Mouse (Mus musculus) left cerebral cortex, adult 9 months (tissue): ENCODE data around the gene Scn1b.

Experiments
- DNase-seq, 2 experiments: peaks; one replicate each; pipeline ENCODE4 v3.0.0; 2022; ENCODE audit warnings: low spot score in 2 of 2

Scn1b gene

GRCm38 (mm10) chr7:31126851-31127724 is at the start of gene Scn1b:
Gene Scn1b, minus strand, starts transcription at chr7:31127003.
- DNase-seq = peak in 1 of 2 experiments; percentile 71

DNA sequence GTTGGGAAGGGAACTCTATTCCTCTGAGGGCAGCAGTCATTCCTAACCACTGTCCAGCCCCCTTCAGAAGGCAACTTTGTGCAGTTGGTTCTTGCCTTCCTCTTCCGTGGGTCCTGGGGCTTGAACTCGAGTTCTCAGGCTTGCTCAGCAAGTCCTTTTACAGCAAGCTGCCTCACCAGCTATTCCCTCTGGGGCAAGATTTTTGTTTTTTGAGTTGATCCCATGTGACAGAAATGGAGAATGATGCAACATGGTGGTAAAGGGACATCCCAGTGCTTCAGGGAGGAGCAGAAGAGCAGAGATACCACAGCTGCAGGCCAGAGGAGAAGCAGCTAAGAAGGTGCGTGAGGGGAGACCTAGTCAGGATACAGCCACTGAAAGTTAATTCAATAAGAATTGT is 48.3 kb upstream of the Scn1b start:
- DNase-seq = no peak

- no peak for DNase-seq
Measured at GRCm38 (mm10) chr7:31174466-31174865, 47.7 kb upstream of the Scn1b start.

DNA sequence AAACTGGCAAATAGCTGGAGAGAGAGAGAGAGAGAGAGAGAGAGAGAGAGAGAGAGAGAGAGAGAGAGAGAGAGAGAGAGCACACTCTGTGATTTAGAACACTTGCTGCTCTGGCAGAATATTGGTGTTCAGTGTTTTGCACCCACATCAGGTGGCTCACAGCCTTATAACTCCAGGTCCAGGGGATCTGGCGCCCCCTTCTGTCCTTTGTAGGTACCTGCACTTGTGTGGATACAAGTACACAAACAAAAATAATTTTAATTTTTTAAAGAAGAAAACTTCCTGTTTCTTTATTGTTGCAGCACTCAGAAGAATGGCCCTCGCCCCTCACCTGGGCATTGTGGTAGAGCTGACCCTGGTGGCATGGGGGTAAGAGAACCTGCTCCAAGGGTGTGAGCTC is 45.4 kb upstream of the Scn1b start:
- peak in 1 of 2 experiments; percentile 35 for DNase-seq

GRCm38 (mm10) chr7:31170520-31170919 is 43.7 kb upstream of the Scn1b start:
- no peak for DNase-seq

DNA sequence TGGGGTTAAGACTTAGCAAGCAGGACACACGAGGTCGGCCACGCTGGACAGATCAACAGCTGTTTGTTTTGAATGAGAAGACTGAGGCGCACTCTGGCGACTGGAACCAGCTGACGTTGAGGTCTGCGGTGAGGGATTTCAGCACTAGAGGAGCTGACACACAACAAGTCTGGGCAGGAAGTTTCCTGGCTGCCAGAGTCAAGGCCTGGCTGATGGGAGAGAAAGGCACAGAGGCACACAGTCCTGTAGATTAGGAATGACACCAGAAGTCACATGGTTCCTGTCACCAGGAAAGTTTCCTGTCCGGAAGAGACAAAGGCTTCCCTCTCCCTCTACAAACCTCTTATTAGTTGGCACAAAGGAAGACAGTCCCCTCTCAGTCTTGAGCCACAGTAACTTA is 41.6 kb upstream of the Scn1b start:
- DNase-seq = no peak

- DNase-seq = no peak
Measured at GRCm38 (mm10) chr7:31164748-31165147, 37.9 kb upstream of the Scn1b start.

- DNase-seq = no peak
Measured at GRCm38 (mm10) chr7:31163666-31164577, 37.1 kb upstream of the Scn1b start.

DNA sequence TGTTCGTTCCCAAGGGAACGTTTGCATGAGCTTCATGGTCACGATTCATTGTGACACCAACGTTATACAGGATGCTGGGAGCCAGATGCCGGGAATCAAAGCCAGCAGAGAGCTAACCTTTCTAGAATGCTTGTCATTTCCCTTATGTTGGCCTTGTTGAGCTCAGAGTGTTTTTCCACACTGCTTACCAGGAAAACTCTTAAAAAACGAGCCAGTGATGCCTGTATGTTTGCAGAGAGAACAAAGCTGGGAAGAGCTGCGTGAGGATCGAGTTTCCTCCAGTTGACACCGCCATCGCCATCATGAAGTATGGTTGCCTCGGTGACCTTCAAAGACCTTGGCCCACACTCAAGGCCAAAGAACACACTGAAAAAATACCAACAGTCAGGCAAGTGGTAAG is 35.5 kb upstream of the Scn1b start:
- DNase-seq = no peak

- no peak for DNase-seq
Measured at GRCm38 (mm10) chr7:31161831-31162230, 35.0 kb upstream of the Scn1b start.

DNA sequence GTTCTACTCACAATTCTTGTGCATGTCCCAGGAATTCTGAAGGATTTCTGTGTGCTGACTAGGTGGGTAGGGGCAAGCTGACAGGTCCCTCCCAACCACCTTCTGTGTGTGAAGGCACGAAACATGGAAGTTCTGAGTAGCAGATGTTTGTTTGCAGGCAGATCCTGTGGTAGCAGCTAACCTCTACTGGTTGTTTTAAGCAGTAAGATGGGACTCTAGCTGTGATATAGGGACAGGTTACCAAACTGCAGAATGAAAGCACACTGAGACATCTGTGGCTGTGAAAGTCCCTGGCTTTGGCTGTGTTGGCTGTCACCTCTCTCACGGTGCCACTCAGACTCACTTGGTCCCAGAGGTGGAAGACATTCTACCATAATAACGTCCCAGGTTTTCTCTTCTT is 34.4 kb upstream of the Scn1b start:
- no peak for DNase-seq

DNA sequence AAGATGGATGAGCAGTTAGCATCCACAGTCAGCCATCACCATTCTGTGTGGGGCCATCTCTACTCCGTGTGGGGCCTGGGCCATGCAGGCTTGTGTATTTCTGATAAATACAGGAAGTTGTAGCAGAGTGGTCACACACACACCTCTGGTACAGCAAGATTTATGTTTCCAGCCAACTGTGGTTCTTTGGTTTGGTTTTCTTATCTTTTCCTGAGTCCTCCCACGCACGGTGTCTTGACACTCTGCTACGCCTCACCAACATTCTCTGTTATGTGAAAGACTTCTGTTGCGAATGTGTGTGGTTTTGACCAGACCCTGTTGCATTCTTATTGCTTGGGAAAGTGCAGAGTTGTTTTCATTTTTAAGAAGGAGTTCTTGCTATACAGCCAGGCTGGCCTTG is 34.0 kb upstream of the Scn1b start:
- no peak for DNase-seq

DNA sequence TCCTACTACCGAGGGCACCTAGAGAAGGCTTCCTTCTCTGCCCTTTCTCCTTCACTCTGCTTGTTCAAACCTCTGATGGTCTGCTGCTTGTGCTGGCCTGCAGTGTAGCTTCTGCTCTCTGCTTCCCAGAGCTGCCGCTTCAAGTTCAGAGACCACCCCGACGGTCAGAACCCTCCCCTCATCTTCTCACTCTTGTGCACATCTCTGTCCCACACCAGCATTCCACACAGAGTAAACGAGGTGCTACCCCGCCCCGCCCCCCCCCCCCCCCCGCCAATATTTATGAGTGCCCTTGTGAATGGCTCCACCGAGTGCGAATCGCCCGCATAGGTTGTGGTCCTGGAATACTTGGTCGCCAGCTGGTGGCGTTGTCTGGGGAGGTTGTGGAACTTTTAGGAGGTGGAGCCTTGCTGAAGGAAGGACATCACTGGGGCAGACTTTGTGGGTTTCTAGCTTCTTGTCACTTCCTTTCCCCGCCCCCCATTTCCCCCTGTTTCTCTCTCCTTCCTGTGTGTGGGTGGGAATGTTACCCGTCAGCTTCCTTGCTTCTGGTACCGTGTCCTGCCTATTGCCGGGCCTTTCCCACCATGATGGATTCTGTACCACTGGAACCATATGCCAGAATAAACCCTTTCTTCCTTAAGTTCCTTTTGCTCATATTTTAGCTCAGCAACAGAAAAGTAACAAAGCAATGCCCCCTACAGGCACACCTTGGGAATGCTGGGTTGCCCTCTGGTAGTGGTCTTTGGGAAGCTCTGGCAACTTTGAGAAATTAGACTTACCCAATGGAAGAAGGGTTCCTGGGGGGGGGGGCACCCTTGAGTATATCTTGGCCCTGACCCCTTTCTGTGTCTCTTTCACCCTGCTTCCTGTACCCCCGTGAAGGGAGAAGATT is 29.5 kb upstream of the Scn1b start:
- no peak for DNase-seq

DNA sequence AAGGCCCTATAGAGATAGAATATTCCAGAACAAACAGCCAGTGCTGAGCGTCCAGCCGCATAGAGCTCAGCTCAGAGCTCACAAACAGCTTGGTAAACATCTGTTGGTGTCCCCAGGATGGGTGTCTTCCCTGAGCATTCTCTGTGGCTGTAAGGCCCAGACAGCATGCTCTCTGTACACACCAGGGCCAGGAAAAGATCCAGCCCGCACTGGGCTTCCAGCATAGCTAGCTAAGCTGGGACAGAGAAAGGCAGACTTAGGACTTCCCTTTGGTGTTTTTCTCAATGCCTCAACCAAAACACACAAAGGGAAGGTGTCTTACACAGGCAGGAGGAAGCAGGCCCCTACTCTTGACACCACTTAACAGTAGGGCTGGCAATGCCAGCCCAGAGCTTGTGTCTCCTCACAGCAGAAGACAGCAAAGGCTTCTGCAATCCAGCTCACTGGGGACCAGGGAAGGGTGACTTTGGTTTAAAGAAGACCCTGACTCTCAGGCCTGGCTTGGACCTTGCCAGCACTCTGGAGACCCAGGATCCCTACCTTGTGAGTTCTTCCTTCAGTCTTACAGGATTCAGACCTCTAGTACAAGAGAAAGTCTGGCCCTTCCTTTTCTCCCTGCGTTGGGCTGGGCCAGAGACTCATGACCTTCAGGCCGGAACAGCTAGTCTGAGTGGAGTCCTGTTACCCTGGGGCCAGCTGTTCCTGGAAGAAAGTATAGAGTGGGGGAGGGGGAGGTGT is 28.7 kb upstream of the Scn1b start, which contains the start of gene Gramd1a:
Gramd1a (minus strand) TSS at position 601 of the 738 bp plus-strand sequence.
- DNase-seq = no peak

- DNase-seq = no peak
Measured at GRCm38 (mm10) chr7:31153536-31154320, 26.9 kb upstream of the Scn1b start.

DNA sequence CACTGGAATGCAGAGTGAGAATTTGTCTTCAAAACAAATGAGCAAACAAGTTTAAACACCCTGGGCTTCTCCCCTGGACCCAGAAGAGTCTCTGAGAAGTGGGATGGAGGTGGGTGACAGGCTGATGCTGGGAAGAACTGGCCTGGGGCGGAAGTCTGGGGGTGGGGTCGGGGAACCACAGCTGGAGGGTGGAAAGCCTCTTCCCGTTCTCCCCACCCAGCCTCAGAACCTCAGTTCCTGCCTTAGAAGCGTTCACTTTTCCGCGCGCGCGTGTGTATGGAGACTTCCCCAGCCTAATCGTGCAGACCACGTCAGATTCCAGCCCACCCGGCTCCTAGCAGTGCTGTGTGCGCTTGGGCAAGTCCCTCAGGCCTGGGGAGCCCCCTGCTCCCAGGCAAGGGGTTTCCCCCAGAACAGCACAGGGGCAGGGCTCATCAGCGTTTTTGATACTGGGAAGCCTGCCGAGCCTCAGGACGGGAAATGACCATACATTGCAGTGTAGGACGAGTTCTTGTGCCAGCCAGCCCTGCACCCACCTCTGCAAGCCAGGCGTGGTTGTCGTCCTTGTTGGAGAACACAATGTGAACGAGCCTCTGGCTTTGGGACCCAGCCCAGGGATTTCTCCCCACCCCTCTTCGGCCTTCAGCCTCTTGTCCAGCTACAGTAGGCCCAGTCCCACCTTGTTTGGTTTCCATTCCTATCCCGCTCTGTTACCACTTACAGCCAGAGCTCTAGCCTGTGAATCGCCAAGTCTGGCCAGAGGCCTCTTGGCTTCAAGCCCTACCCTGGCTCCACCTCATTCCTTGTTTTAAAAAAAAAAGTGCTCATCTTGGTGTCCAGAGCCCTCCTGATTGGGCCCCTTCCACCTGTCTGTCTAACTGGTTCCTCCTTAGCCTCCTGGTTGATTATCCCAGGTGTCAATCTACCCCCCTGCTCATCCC is 24.8 kb upstream of the Scn1b start:
- DNase-seq = no peak

DNA sequence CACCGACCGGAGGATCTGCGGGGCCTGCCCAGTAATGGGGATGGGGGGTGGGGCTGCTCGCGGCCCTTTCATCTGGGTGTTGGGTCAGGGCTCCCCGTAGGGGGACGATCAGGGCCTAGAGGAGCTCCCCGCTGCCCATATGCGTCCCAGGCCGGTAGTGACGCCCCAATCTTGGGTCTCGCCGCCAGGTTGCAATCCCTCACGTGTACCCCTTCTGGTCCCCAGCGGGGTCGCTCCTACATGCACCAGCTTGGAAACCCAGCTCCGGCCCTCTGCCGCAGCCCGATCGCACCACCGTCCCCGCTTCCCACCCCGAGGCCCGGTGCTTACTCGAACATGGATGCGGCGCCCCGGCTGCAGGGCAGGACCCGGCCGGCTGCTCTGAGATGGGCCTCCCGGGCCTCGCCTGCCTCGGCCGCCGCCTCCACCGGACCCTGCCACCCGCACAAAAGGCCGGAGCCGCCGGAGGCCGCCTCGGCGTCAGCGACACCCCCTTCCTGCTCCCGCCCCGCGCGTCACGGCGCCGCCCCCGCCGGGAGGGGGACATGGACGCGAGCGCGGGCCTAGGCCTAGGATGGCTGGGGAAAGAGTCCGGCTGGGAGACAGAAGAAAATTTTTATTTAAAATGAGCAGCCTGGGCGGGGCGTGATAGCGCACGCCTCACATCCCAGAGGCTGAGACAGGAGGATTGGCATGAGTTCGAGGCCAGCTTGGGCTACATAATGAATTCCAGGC is 23.9 kb upstream of the Scn1b start:
- peak; percentile 67 to 84 for DNase-seq
